In genomic region chr1:126603771-126604515, GRCm38 (mm10) we compare ENCODE assay signal across 19 mouse cellular contexts.
DNase-seq lines count a peak whose midpoint lies in the region; ATAC-seq and TF ChIP-seq lines count a peak whose summit lies in the region.
"Had no signal": no experiment of that assay in that cellular context is flagged by ENCODE, and none has a peak within 500 bp of the region (broad histone marks: within the 10 kb centered on the region; RNA-seq: fewer than 3 reads in every experiment).

No protein-coding gene starts in this region.

- no peak for TF ChIP-seq CTCF in intestine, postnatal 0 days (IDR thresholded peaks at IDR 0.05; ENCODE audit: low read depth)

- no peaks in the 10 kb centered on the region for H3K36me3 ChIP-seq in liver, embryonic 15.5 days (replicated peaks)
- H3K36me3 ChIP-seq in intestine, embryonic 14.5 days (ENCODE audit: control insufficient read depth, insufficient read depth, low read length) = no peaks in the 10 kb centered on the region
- H3K36me3 ChIP-seq in intestine, postnatal 0 days (ENCODE audit: control insufficient read depth, insufficient read depth) = no peaks in the 10 kb centered on the region
- H3K36me3 ChIP-seq in liver, embryonic 16.5 days (ENCODE audit: control insufficient read depth, insufficient read depth) = no peaks in the 10 kb centered on the region
- H3K36me3 ChIP-seq: embryonic facial prominence, embryonic 10.5 days; heart, embryonic 13.5 days; midbrain, embryonic 15.5 days had no signal

- H3K27ac ChIP-seq in liver, embryonic 15.5 days (replicated peaks) = 0 out of 2 replicates have a peak overlapping the region, but pooled peaks have one; percentile 38
- no peak overlapping the region for H3K27ac ChIP-seq in intestine, embryonic 14.5 days (ENCODE audit: low read depth)
- H3K27ac ChIP-seq in intestine, postnatal 0 days (ENCODE audit: low read depth, low read length) = peak overlapping the region; percentile 12; the same call in 1 of the 2 replicates
- no peak overlapping the region for H3K27ac ChIP-seq in liver, embryonic 16.5 days (ENCODE audit: low read length)
- H3K27ac ChIP-seq: embryonic facial prominence, embryonic 10.5 days; heart, embryonic 13.5 days; hindbrain, postnatal 0 days; layer of hippocampus, adult 2 months; left cerebral cortex, adult 2 months; midbrain, embryonic 15.5 days had no signal

- no peaks in the 10 kb centered on the region for H3K9me3 ChIP-seq in liver, embryonic 15.5 days (replicated peaks)
- no peaks in the 10 kb centered on the region for H3K9me3 ChIP-seq in intestine, embryonic 14.5 days (ENCODE audit: control insufficient read depth, low read length)
- H3K9me3 ChIP-seq in intestine, postnatal 0 days (ENCODE audit: control insufficient read depth) = no peaks in the 10 kb centered on the region
- H3K9me3 ChIP-seq in liver, embryonic 16.5 days (replicated peaks; ENCODE audit: control insufficient read depth, low read length) = no peaks in the 10 kb centered on the region
- H3K9me3 ChIP-seq: embryonic facial prominence, embryonic 10.5 days; heart, embryonic 13.5 days; midbrain, embryonic 15.5 days had no signal

- H3K4me1 ChIP-seq in liver, embryonic 15.5 days (replicated peaks) = no peaks in the 10 kb centered on the region
- no peaks in the 10 kb centered on the region for H3K4me1 ChIP-seq in intestine, embryonic 14.5 days (replicated peaks; ENCODE audit: control insufficient read depth, insufficient read depth, low read length)
- H3K4me1 ChIP-seq in intestine, postnatal 0 days (replicated peaks; ENCODE audit: control insufficient read depth, insufficient read depth, low read length) = no peaks in the 10 kb centered on the region
- H3K4me1 ChIP-seq in liver, embryonic 16.5 days (ENCODE audit: control insufficient read depth, low read depth, low read length) = peaks cover under 1% of the 10 kb centered on the region; the same call in 1 of the 2 replicates

- no peaks in the 10 kb centered on the region for H3K27me3 ChIP-seq in liver, embryonic 15.5 days
- no peaks in the 10 kb centered on the region for H3K27me3 ChIP-seq in intestine, embryonic 14.5 days (replicated peaks; ENCODE audit: control insufficient read depth, insufficient read depth, low read length)
- no peaks in the 10 kb centered on the region for H3K27me3 ChIP-seq in intestine, postnatal 0 days (replicated peaks; ENCODE audit: control insufficient read depth, insufficient read depth, low read length)
- H3K27me3 ChIP-seq in liver, embryonic 16.5 days (ENCODE audit: control insufficient read depth, insufficient read depth, low read depth, low read length) = no peaks in the 10 kb centered on the region
- H3K27me3 ChIP-seq: heart, embryonic 13.5 days; midbrain, embryonic 15.5 days had no signal

- H3K4me3 ChIP-seq in liver, embryonic 15.5 days (replicated peaks) = peak overlapping the region; percentile 28
- H3K4me3 ChIP-seq in intestine, embryonic 14.5 days (ENCODE audit: low read depth, low read length) = no peak overlapping the region
- H3K4me3 ChIP-seq in intestine, postnatal 0 days (ENCODE audit: low read depth, low read length) = peak overlapping the region; percentile 24; the same call in 1 of the 2 replicates
- H3K4me3 ChIP-seq in liver, embryonic 16.5 days (ENCODE audit: low read depth, low read length) = peak overlapping the region; percentile 29
- H3K4me3 ChIP-seq: embryonic facial prominence, embryonic 10.5 days; heart, embryonic 13.5 days; layer of hippocampus, adult 2 months; left cerebral cortex, adult 2 months; midbrain, embryonic 15.5 days had no signal

- peak overlapping the region; percentile 42 for H3K4me2 ChIP-seq in liver, embryonic 15.5 days
- H3K4me2 ChIP-seq in intestine, embryonic 14.5 days (ENCODE audit: low read length) = 0 out of 2 replicates have a peak overlapping the region, but pooled peaks have one; percentile 11
- peak overlapping the region; percentile 58 for H3K4me2 ChIP-seq in intestine, postnatal 0 days (replicated peaks; ENCODE audit: low read depth)
- peak overlapping the region; percentile 42 for H3K4me2 ChIP-seq in liver, embryonic 16.5 days (ENCODE audit: low read depth, low read length)
- H3K4me2 ChIP-seq: heart, embryonic 13.5 days; midbrain, embryonic 15.5 days had no signal

- ATAC-seq in liver, embryonic 15.5 days (ENCODE audit: insufficient read depth) = no peak
- no peak for ATAC-seq in intestine, embryonic 14.5 days (replicated peaks; ENCODE audit: low FRiP score, low TSS enrichment, low read depth)
- 0 out of 2 replicates have a peak, but pooled peaks have one; percentile 9 for ATAC-seq in intestine, postnatal 0 days
- no peak for ATAC-seq in liver, embryonic 16.5 days (ENCODE audit: low read depth)
- ATAC-seq in megakaryocyte progenitor cell, adult 5-6 weeks (replicated peaks; ENCODE audit: poor library complexity) = no peak
- ATAC-seq: forebrain, embryonic 16.5 days; hindbrain, postnatal 0 days; midbrain, embryonic 15.5 days had no signal

- no peak for DNase-seq in liver
- no peak for DNase-seq in intestine, embryonic 14.5 days (ENCODE audit: low spot score)
- no peak for DNase-seq in thymus, postnatal 0 days (ENCODE audit: low spot score)
- DNase-seq: adrenal gland, postnatal 25 days; cerebellum, adult 18-20 months; heart, postnatal 4 days; retina, postnatal 1 day; thymus, adult 18-20 months had no signal

- 65% methylated on average over 7 of the region's 7 CpGs for WGBS in liver, embryonic 15.5 days (ENCODE audit: insufficient replicate concordance)
- 76% methylated on average over 7 of the region's 7 CpGs for whole genome bisulfite sequencing in intestine, embryonic 14.5 days
- 58% methylated on average over 7 of the region's 7 CpGs for WGBS in intestine, postnatal 0 days
- WGBS in liver, embryonic 16.5 days (ENCODE audit: insufficient replicate concordance) = 58% methylated on average over 7 of the region's 7 CpGs

- H3K9ac ChIP-seq in liver, embryonic 15.5 days = no peak overlapping the region
- H3K9ac ChIP-seq in intestine, embryonic 14.5 days (ENCODE audit: low read length) = no peak overlapping the region
- H3K9ac ChIP-seq in intestine, postnatal 0 days (ENCODE audit: low read depth, low read length) = no peak overlapping the region
- peak overlapping the region; percentile 21; the same call in 1 of the 2 replicates for H3K9ac ChIP-seq in liver, embryonic 16.5 days (ENCODE audit: low read depth, low read length)
- H3K9ac ChIP-seq: heart, embryonic 13.5 days; midbrain, embryonic 15.5 days had no signal

Comparison
In these comparisons a context has a peak if more than half of its experiments do, and no peak if none do; other contexts are left out.
1. H3K27ac ChIP-seq: peak in liver, embryonic 15.5 days (single experiment) and intestine, postnatal 0 days (single experiment); none in intestine, embryonic 14.5 days (single experiment) and liver, embryonic 16.5 days (single experiment).
2. Peak in every context shown above with its lines, with median percentiles within 50 percentile points of each other: H3K4me2 ChIP-seq.